Mouse (Mus musculus) kidney, postnatal 36 days (tissue): ENCODE measurements at regions not wholly inside any gene's neighbourhood (a gene's known extent, or its start where the extent isn't known, plus 50 kb on each side); places are given as distances from the start of the nearest gene placed in this dataset.
A peak's percentile ranks its signal among the peaks of the same experiment; 100 is the strongest.

ENCODE experiments used
- DNase-seq, 2 experiments: peaks; one replicate each; pipeline ENCODE4 v3.0.0; 2021 to 2022; ENCODE audit warnings: mixed read lengths in 2 of 2

- no peak for DNase-seq
These were observed 293.5 kb upstream of the Tom1l1 start for GRCm38 (mm10) chr11:90981626-90982025.

GRCm38 (mm10) chr11:90978234-90978633, 290.1 kb upstream of the Tom1l1 start:
- no peak for DNase-seq

GRCm38 (mm10) chr11:90941076-90941475, 252.9 kb upstream of the Tom1l1 start:
- no peak for DNase-seq

- DNase-seq = no peak
These were observed 237.6 kb upstream of the Tom1l1 start for GRCm38 (mm10) chr11:90925738-90926137.

- no peak for DNase-seq
These were observed 229.6 kb upstream of the Tom1l1 start for GRCm38 (mm10) chr11:90917782-90918181.

- no peak for DNase-seq
These were observed 206.1 kb upstream of the Tom1l1 start for GRCm38 (mm10) chr11:90894236-90894635.

- no peak for DNase-seq
These were observed 185.0 kb upstream of the Tom1l1 start for GRCm38 (mm10) chr11:90873122-90873521.

GRCm38 (mm10) chr11:90871686-90872085, 183.5 kb upstream of the Tom1l1 start:
- no peak for DNase-seq

- DNase-seq = no peak
These were observed 176.0 kb upstream of the Tom1l1 start for GRCm38 (mm10) chr11:90863981-90864760.

- DNase-seq = no peak
These were observed 167.6 kb upstream of the Tom1l1 start for GRCm38 (mm10) chr11:90855731-90856130.

GRCm38 (mm10) chr11:90855324-90855723, 167.2 kb upstream of the Tom1l1 start:
- no peak for DNase-seq

- DNase-seq = no peak
These were observed 163.1 kb upstream of the Tom1l1 start for GRCm38 (mm10) chr11:90851221-90851620.

GRCm38 (mm10) chr11:90844925-90845319, 156.8 kb upstream of the Tom1l1 start:
- DNase-seq = peak; percentile 41 to 42

- peak; percentile 4 to 23 for DNase-seq
These were observed 156.2 kb upstream of the Tom1l1 start for GRCm38 (mm10) chr11:90844266-90844924.

GRCm38 (mm10) chr11:90838161-90838560, 150.0 kb upstream of the Tom1l1 start:
- no peak for DNase-seq

- DNase-seq = no peak
These were observed 136.6 kb upstream of the Tom1l1 start for GRCm38 (mm10) chr11:90824761-90825160.

GRCm38 (mm10) chr11:90816727-90817126, 128.6 kb upstream of the Tom1l1 start:
- DNase-seq = no peak

- DNase-seq = no peak
These were observed 126.3 kb upstream of the Tom1l1 start for GRCm38 (mm10) chr11:90814471-90814870.

- DNase-seq = no peak
These were observed 124.8 kb upstream of the Tom1l1 start for GRCm38 (mm10) chr11:90812971-90813370.

- DNase-seq = no peak
These were observed 124.4 kb upstream of the Tom1l1 start for GRCm38 (mm10) chr11:90812530-90812929.

GRCm38 (mm10) chr11:90808443-90808842, 120.3 kb upstream of the Tom1l1 start:
- no peak for DNase-seq

GRCm38 (mm10) chr11:90807343-90807742, 119.2 kb upstream of the Tom1l1 start:
- DNase-seq = no peak

GRCm38 (mm10) chr11:90802569-90803363, 114.6 kb upstream of the Tom1l1 start:
- no peak for DNase-seq

- DNase-seq = no peak
These were observed 109.4 kb upstream of the Tom1l1 start for GRCm38 (mm10) chr11:90797577-90797976.
